In the genomic region with DNA sequence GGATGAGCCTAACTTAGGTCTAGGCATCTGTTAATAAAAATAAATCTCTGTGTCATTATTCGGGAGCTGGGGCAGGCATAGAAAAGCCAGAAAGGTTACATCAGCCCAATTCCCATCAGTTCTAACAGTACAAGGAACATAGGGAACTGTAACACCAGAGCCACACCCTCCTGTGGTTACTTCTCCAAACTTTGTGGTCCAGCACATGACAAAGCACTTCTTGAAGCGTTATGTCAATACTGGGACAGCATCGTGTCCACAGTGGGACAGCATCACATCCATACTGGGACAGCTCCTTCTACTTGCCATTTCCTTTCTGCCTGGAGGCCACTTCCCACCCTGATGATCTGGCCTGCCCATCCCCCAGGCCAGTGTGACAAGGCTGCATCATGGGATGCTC, we compare ENCODE assay signal across 26 mouse cellular contexts.
DNase-seq lines count a peak whose midpoint lies in the region; ATAC-seq and TF ChIP-seq lines count a peak whose summit lies in the region.
"Had no signal": no experiment of that assay in that cellular context is flagged by ENCODE, and none has a peak within 500 bp of the region (broad histone marks: within the 10 kb centered on the region; RNA-seq: fewer than 3 reads in every experiment).

No protein-coding gene starts in this region.

- no peak overlapping the region for H3K9ac ChIP-seq in MEL (ENCODE audit: control insufficient read depth, low read depth, low read length, poor library complexity, severe bottlenecking)
- H3K9ac ChIP-seq in kidney, embryonic 16.5 days (replicated peaks; ENCODE audit: low read length) = no peak overlapping the region
- H3K9ac ChIP-seq: embryonic facial prominence, embryonic 13.5 days; hindbrain, embryonic 12.5 days; limb, embryonic 12.5 days; liver, embryonic 13.5 days; lung, embryonic 15.5 days had no signal

- DNase-seq in spleen, postnatal 36 days (ENCODE audit: low spot score in 2 of 2) = peak; percentile 27 to 36
- no peak for DNase-seq in spleen, postnatal 14 days (ENCODE audit: low spot score in 2 of 2)
- DNase-seq in MEL (ENCODE audit: low read depth, low spot score) = peak; percentile 5
- no peak for DNase-seq in embryo, embryonic 10 days (ENCODE audit: low spot score)
- DNase-seq in layer of hippocampus, postnatal 36 days = no peak
- DNase-seq: adrenal gland, adult 2 months; cerebellum, adult 11-12 months; cerebellum, postnatal 14 days; embryo, embryonic 11 days; gastrocnemius, adult 2 months; kidney, adult 11 months; liver, embryonic 13.5 days; midbrain, embryonic 14.5 days; thymus, postnatal 14 days had no signal

- 82% methylated on average over 3 of the region's 3 CpGs for WGBS in kidney, embryonic 16.5 days

- H3K4me3 ChIP-seq in MEL (ENCODE audit: control insufficient read depth in 1 of 2, insufficient read depth in 1 of 2, low read depth in 2 of 2, low read length in 2 of 2) = no peak overlapping the region
- H3K4me3 ChIP-seq in kidney, embryonic 16.5 days (ENCODE audit: low read length) = no peak overlapping the region
- H3K4me3 ChIP-seq: embryonic facial prominence, embryonic 13.5 days; erythroblast, embryonic 14.5 days; gastrocnemius, adult 2 months; hindbrain, embryonic 12.5 days; limb, embryonic 12.5 days; liver, embryonic 13.5 days; lung, embryonic 15.5 days had no signal

- H3K9me3 ChIP-seq in MEL (replicated peaks; ENCODE audit: insufficient read depth, low read length) = no peaks in the 10 kb centered on the region
- no peaks in the 10 kb centered on the region for H3K9me3 ChIP-seq in kidney, embryonic 16.5 days (ENCODE audit: low read length)
- H3K9me3 ChIP-seq: embryonic facial prominence, embryonic 13.5 days; hindbrain, embryonic 12.5 days; limb, embryonic 12.5 days; liver, embryonic 13.5 days; lung, embryonic 15.5 days had no signal

- no peak overlapping the region for H3K27ac ChIP-seq in MEL (ENCODE audit: control insufficient read depth, low read depth, low read length)
- no peak overlapping the region for H3K27ac ChIP-seq in kidney, embryonic 16.5 days (ENCODE audit: low read length)
- H3K27ac ChIP-seq: embryonic facial prominence, embryonic 13.5 days; gastrocnemius, adult 2 months; hindbrain, embryonic 12.5 days; kidney, postnatal 0 days; limb, embryonic 12.5 days; liver, embryonic 13.5 days; lung, embryonic 15.5 days had no signal

- TF ChIP-seq EP300 in MEL (IDR thresholded peaks at IDR 0.05; ENCODE audit: low read depth in 1 of 2, low read length in 2 of 2) = no peak

- peak; percentile 88 for ATAC-seq in megakaryocyte, adult 5-6 weeks (ENCODE audit: poor library complexity, severe bottlenecking)
- ATAC-seq in neutrophil, adult 5-6 weeks (ENCODE audit: extremely low read depth, insufficient number of reproducible peaks, low FRiP score, poor library complexity, severe bottlenecking) = peak; percentile 51
- ATAC-seq in kidney, embryonic 16.5 days (ENCODE audit: low FRiP score, low TSS enrichment) = no peak
- ATAC-seq: forebrain, embryonic 14.5 days had no signal

- TF ChIP-seq CTCF in MEL (IDR thresholded peaks at IDR 0.05 in 2 of 3, conservative IDR thresholded peaks at IDR 0.05 in 1 of 3; ENCODE audit: control insufficient read depth in 1 of 3, insufficient read depth in 1 of 3, low read depth in 2 of 3, low read length in 3 of 3, poor library complexity in 1 of 3, severe bottlenecking in 1 of 3) = no peak

- no peak for TF ChIP-seq RAD21 in MEL (IDR thresholded peaks at IDR 0.05; ENCODE audit: low read depth, low read length)

- H3K79me2 ChIP-seq in MEL (ENCODE audit: control insufficient read depth, insufficient read depth, low read length, poor library complexity) = no peaks in the 10 kb centered on the region

- TF ChIP-seq POLR2A in MEL (IDR thresholded peaks at IDR 0.05; ENCODE audit: control insufficient read depth in 1 of 2, insufficient read depth in 1 of 2, low read depth in 1 of 2, low read length in 2 of 2, poor library complexity in 1 of 2) = no peak

- H3K27me3 ChIP-seq in MEL (ENCODE audit: control insufficient read depth in 1 of 2, insufficient read depth in 2 of 2, low read length in 2 of 2) = no peaks in the 10 kb centered on the region
- 0 out of 2 replicates have a peak, but pooled peaks cover 3% of the 10 kb centered on the region for H3K27me3 ChIP-seq in kidney, embryonic 16.5 days (ENCODE audit: insufficient read depth, low read length)
- H3K27me3 ChIP-seq: liver, embryonic 13.5 days; lung, embryonic 15.5 days had no signal

- H3K4me2 ChIP-seq in kidney, embryonic 16.5 days (replicated peaks; ENCODE audit: low read depth, low read length) = no peak overlapping the region
- H3K4me2 ChIP-seq: embryonic facial prominence, embryonic 13.5 days; heart, embryonic 11.5 days; hindbrain, embryonic 12.5 days; limb, embryonic 12.5 days; liver, embryonic 13.5 days; lung, embryonic 15.5 days had no signal

- no peaks in the 10 kb centered on the region for H3K36me3 ChIP-seq in MEL (ENCODE audit: control insufficient read depth in 1 of 2, insufficient read depth in 2 of 2, low read length in 2 of 2)
- H3K36me3 ChIP-seq in kidney, embryonic 16.5 days (ENCODE audit: insufficient read depth, low read length) = no peaks in the 10 kb centered on the region
- H3K36me3 ChIP-seq: embryonic facial prominence, embryonic 13.5 days; G1E; hindbrain, embryonic 12.5 days; limb, embryonic 12.5 days; liver, embryonic 13.5 days; lung, embryonic 15.5 days had no signal

- no peaks in the 10 kb centered on the region for H3K4me1 ChIP-seq in MEL (ENCODE audit: control insufficient read depth in 1 of 2, insufficient read depth in 2 of 2, low read length in 2 of 2)
- no peaks in the 10 kb centered on the region for H3K4me1 ChIP-seq in kidney, embryonic 16.5 days (ENCODE audit: insufficient read depth, low read length)
- H3K4me1 ChIP-seq: liver, embryonic 13.5 days; lung, embryonic 15.5 days had no signal

TF ChIP-seq in MEL, 35 proteins besides CTCF, POLR2A, EP300 and RAD21:
- TF ChIP-seq ZC3H11A (IDR thresholded peaks at IDR 0.05; ENCODE audit: low read depth, low read length) = no peak
- no peak for TF ChIP-seq BHLHE40 (IDR thresholded peaks at IDR 0.05; ENCODE audit: borderline replicate concordance, low read depth, low read length)
- TF ChIP-seq GATA1 (IDR thresholded peaks at IDR 0.05; ENCODE audit: low read depth, low read length) = no peak
- TF ChIP-seq MYB (IDR thresholded peaks at IDR 0.05; ENCODE audit: low read depth, low read length) = no peak
- TF ChIP-seq MAFK (IDR thresholded peaks at IDR 0.05; ENCODE audit: borderline replicate concordance, low read depth, low read length) = no peak
- TF ChIP-seq TAL1 (IDR thresholded peaks at IDR 0.05; ENCODE audit: low read length) = no peak
- TF ChIP-seq MAZ (IDR thresholded peaks at IDR 0.05; ENCODE audit: low read depth, low read length) = no peak
- TF ChIP-seq ETS1 (IDR thresholded peaks at IDR 0.05; ENCODE audit: low read depth, low read length) = no peak
- TF ChIP-seq SIN3A (IDR thresholded peaks at IDR 0.05; ENCODE audit: low read length) = no peak
- no peak for TF ChIP-seq NELFE (IDR thresholded peaks at IDR 0.05; ENCODE audit: low read depth, low read length)

Comparison
In these comparisons a context has a peak if more than half of its experiments do, and no peak if none do; other contexts are left out.
1. DNase-seq: peak in spleen, postnatal 36 days (2 of 2) and MEL (single experiment); none in spleen, postnatal 14 days (0 of 2), embryo, embryonic 10 days (single experiment) and layer of hippocampus, postnatal 36 days (0 of 2).